ENCODE assay signal across 11 mouse cellular contexts in the genomic region with DNA sequence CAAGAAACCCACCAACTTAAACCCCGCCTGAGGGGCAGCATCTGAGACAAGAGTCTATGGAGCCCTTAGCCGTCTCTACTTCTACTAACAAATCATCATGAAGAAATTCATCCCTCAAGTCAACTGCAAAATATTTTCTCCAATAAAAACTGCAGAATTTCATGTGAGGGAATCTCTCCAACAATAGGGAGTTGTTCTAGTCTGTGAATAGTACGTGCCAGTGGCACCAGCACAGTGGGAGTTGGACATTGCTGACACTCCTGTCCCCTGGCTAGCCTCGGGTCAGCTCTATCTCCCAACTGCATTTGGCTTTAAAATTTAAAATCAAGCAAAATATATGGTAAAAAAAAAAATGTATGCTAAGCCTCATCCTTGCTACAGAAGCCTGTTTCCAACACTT. TPM values are rescaled to one million over a fixed set of nuclear protein-coding genes. Genes with fewer than 3 reads are reported as not detected.
DNase-seq lines count a peak whose midpoint lies in the region; ATAC-seq and TF ChIP-seq lines count a peak whose summit lies in the region.
"Had no signal": no experiment of that assay in that cellular context is flagged by ENCODE, and none has a peak within 500 bp of the region (broad histone marks: within the 10 kb centered on the region; RNA-seq: fewer than 3 reads in every experiment).

No protein-coding gene starts in this region.

- no peak overlapping the region for H3K27ac ChIP-seq in lung, embryonic 14.5 days (ENCODE audit: low read depth)
- H3K27ac ChIP-seq in forebrain, embryonic 13.5 days: no peak overlapping the region
- no peak overlapping the region; the same call in 1 of the 2 replicates for H3K27ac ChIP-seq in limb, embryonic 13.5 days
- H3K27ac ChIP-seq in stomach, embryonic 15.5 days: no peak overlapping the region

- H3K27me3 ChIP-seq in lung, embryonic 14.5 days (ENCODE audit: insufficient read depth, low read length): no peaks in the 10 kb centered on the region
- H3K27me3 ChIP-seq in forebrain, embryonic 13.5 days: no peaks in the 10 kb centered on the region
- no peaks in the 10 kb centered on the region; the same call in 1 of the 2 replicates for H3K27me3 ChIP-seq in limb, embryonic 13.5 days
- H3K27me3 ChIP-seq in stomach, embryonic 15.5 days (replicated peaks): no peaks in the 10 kb centered on the region; the same call in 1 of the 2 replicates

- DNase-seq in lung, embryonic 14.5 days: no peak
- DNase-seq in lung, postnatal 10 days: no peak
- DNase-seq in adrenal gland, adult 18-20 months (ENCODE audit: low spot score in 2 of 2): no peak
- DNase-seq in gastrocnemius, postnatal 4 days (ENCODE audit: low spot score in 2 of 2): no peak
- DNase-seq: adrenal gland, postnatal 36 days; heart, adult 18-20 months; lung, postnatal 14 days; right cerebral cortex, adult 18-20 months had no signal

- ATAC-seq in lung, embryonic 14.5 days (ENCODE audit: insufficient read depth): no peak
- ATAC-seq in forebrain, embryonic 13.5 days: no peak
- no peak for ATAC-seq in limb, embryonic 13.5 days (ENCODE audit: low FRiP score, low read depth)
- ATAC-seq in stomach, embryonic 15.5 days (ENCODE audit: insufficient read depth, low FRiP score, low read depth): no peak

- H3K9me3 ChIP-seq in lung, embryonic 14.5 days (ENCODE audit: low read depth, low read length): no peaks in the 10 kb centered on the region
- no peaks in the 10 kb centered on the region for H3K9me3 ChIP-seq in forebrain, embryonic 13.5 days (replicated peaks)
- no peaks in the 10 kb centered on the region for H3K9me3 ChIP-seq in limb, embryonic 13.5 days
- H3K9me3 ChIP-seq in stomach, embryonic 15.5 days: no peaks in the 10 kb centered on the region

- H3K4me2 ChIP-seq in lung, embryonic 14.5 days: peak overlapping the region; percentile 76
- H3K4me2 ChIP-seq in forebrain, embryonic 13.5 days: peak overlapping the region; percentile 80
- peak overlapping the region; percentile 78 for H3K4me2 ChIP-seq in limb, embryonic 13.5 days (replicated peaks)
- peak overlapping the region; percentile 70 for H3K4me2 ChIP-seq in stomach, embryonic 15.5 days

- H3K9ac ChIP-seq in lung, embryonic 14.5 days: no peak overlapping the region
- H3K9ac ChIP-seq in forebrain, embryonic 13.5 days: peak overlapping the region; percentile 92
- H3K9ac ChIP-seq in limb, embryonic 13.5 days: no peak overlapping the region
- H3K9ac ChIP-seq in stomach, embryonic 15.5 days: no peak overlapping the region

- TF ChIP-seq CTCF in lung, embryonic 14.5 days (IDR thresholded peaks at IDR 0.05; ENCODE audit: low read depth): no peak

- no peaks in the 10 kb centered on the region for H3K4me1 ChIP-seq in lung, embryonic 14.5 days (ENCODE audit: insufficient read depth)
- peaks cover 66% of the 10 kb centered on the region for H3K4me1 ChIP-seq in forebrain, embryonic 13.5 days
- peaks cover 32% of the 10 kb centered on the region for H3K4me1 ChIP-seq in limb, embryonic 13.5 days
- H3K4me1 ChIP-seq in stomach, embryonic 15.5 days: peaks cover 17% of the 10 kb centered on the region

- WGBS in lung, embryonic 14.5 days: 78% methylated on average over 4 of the region's 4 CpGs
- 40% methylated on average over 4 of the region's 4 CpGs for WGBS in forebrain, embryonic 13.5 days
- WGBS in limb, embryonic 13.5 days: 73% methylated on average over 4 of the region's 4 CpGs
- 80% methylated on average over 4 of the region's 4 CpGs for WGBS in stomach, embryonic 15.5 days

- H3K36me3 ChIP-seq in lung, embryonic 14.5 days (ENCODE audit: insufficient read depth): no peaks in the 10 kb centered on the region
- 0 out of 2 replicates have a peak, but pooled peaks cover 3% of the 10 kb centered on the region for H3K36me3 ChIP-seq in forebrain, embryonic 13.5 days (ENCODE audit: poor library complexity, severe bottlenecking)
- H3K36me3 ChIP-seq in limb, embryonic 13.5 days: peaks cover 5% of the 10 kb centered on the region
- H3K36me3 ChIP-seq in stomach, embryonic 15.5 days: no peaks in the 10 kb centered on the region

- peak overlapping the region; percentile 61 for H3K4me3 ChIP-seq in lung, embryonic 14.5 days (ENCODE audit: low read depth, low read length)
- H3K4me3 ChIP-seq in forebrain, embryonic 13.5 days: peak overlapping the region; percentile 85
- peak overlapping the region; percentile 76 for H3K4me3 ChIP-seq in limb, embryonic 13.5 days
- H3K4me3 ChIP-seq in stomach, embryonic 15.5 days (replicated peaks): peak overlapping the region; percentile 58; the same call in 1 of the 2 replicates

RNA-seq across cellular contexts. Expression of a gene that starts 1.4 kb away (rescaled TPM):
- polyA plus RNA-seq in lung, embryonic 14.5 days (2014; fragmentation: Nextera tagmentation; extraction: Ambion mirVana): 68.9 and 70.4 TPM in 2 replicates
- polyA plus RNA-seq in forebrain, embryonic 13.5 days (2015; fragmentation: Nextera tagmentation; extraction: Ambion mirVana): 113 and 123 TPM in 2 replicates
- polyA plus RNA-seq in limb, embryonic 13.5 days (2015; fragmentation: Nextera tagmentation; extraction: Ambion mirVana): 141 and 144 TPM in 2 replicates
- polyA plus RNA-seq in stomach, embryonic 15.5 days (2015; fragmentation: Nextera tagmentation; extraction: Ambion mirVana): 54.8 and 56.9 TPM in 2 replicates
- total RNA-seq in adrenal gland, adult 18-20 months (2021): 10 to 100 TPM; 32.4 to 35.4 TPM
- total RNA-seq in gastrocnemius, postnatal 4 days (2021): 10 to 100 TPM; 52.0 to 55.6 TPM
